Mouse (Mus musculus): Measurements from ENCODE around the gene Xpo5. TPM values are rescaled to one million over a fixed set of nuclear protein-coding genes. Genes with fewer than 3 reads are reported as not detected.

Gene Xpo5
- total and polyA plus RNA-seq, 3 experiments = 44.7 to 56.3 (median 55.1) TPM

- no peak for DNase-seq (ENCODE audit: extremely low read depth)
- no peak overlapping the region for H3K4me3 ChIP-seq (replicated peaks in 1 of 3; ENCODE audit: low read depth in 2 of 3, low read length in 2 of 3, poor library complexity in 1 of 3)
- in situ Hi-C loops (cut with MboI; ENCODE audit: low pct_ligation_motif_present, low pct_unique_long_range_greater_than_20kb, low sequenced_read_pairs) = loop anchor here (25.0 kb wide), 1 partner anchor 743 kb away; no protein-coding TSS in a partner anchor
Measured at GRCm38 (mm10) chr17:46244579-46244978, 42.0 kb downstream of the Xpo5 start.

GRCm38 (mm10) chr17:46247512-46248188 is 45.1 kb downstream of the Xpo5 start, which contains the start of the genes Polr1c and Yipf3:
TSS of gene Polr1c (minus strand) at chr17:46248054.
TSS of gene Yipf3 (plus strand) at chr17:46248080.
- in situ Hi-C loops (cut with MboI; ENCODE audit: low pct_ligation_motif_present, low pct_unique_long_range_greater_than_20kb, low sequenced_read_pairs) (loop anchor here (25.0 kb wide), 1 partner anchor 740 kb away; no protein-coding TSS in a partner anchor), dilution Hi-C loops (cut with MboI; ENCODE audit: extremely low pct_ligation_motif_present, extremely low pct_unique_long_range_greater_than_20kb, low sequenced_read_pairs) (no loop called here)
- H3K4me3 ChIP-seq (replicated peaks in 1 of 3; ENCODE audit: low read depth in 2 of 3, low read length in 2 of 3, poor library complexity in 1 of 3) = peak within 1 kb of the TSS; percentile 71 to 96 (median 95)
- peak within 1 kb of the TSS; percentile 37; the same call in 1 of the 2 replicates for H3K27ac ChIP-seq (ENCODE audit: insufficient read depth, low read depth)
- H3K9me3 ChIP-seq (replicated peaks; ENCODE audit: low read length) = no peaks in the 10 kb centered on the region
- no peaks in the 10 kb centered on the region for H3K27me3 ChIP-seq (replicated peaks)
- peak; percentile 93 for DNase-seq (ENCODE audit: extremely low read depth)
- peaks cover 8 to 28% of the 10 kb centered on the region in 2 experiments for H3K4me1 ChIP-seq (ENCODE audit: control insufficient read depth in 1 of 2, insufficient read depth in 2 of 2)
- peak within 1 kb of the TSS; percentile 92 for H3K9ac ChIP-seq (ENCODE audit: insufficient read depth, low read depth)
- peaks cover 62 to 82% of the 10 kb centered on the region in 2 experiments for H3K36me3 ChIP-seq (replicated peaks in 1 of 2; ENCODE audit: control insufficient read depth in 1 of 2, insufficient read depth in 1 of 2, low read length in 1 of 2)
- H3K4me2 ChIP-seq (ENCODE audit: insufficient read depth, low read depth, poor library complexity, severe bottlenecking) = peak within 1 kb of the TSS; percentile 57
- H3K79me2 ChIP-seq (replicated peaks; ENCODE audit: control insufficient read depth, extremely low read depth, insufficient read depth, poor library complexity, severe bottlenecking) = peaks cover 28% of the 10 kb centered on the region
- TF ChIP-seq MAX (IDR thresholded peaks at IDR 0.05; ENCODE audit: low read length) = 0 out of 2 replicates have a peak, but pooled peaks have one; percentile 72
- peak; percentile 84 for TF ChIP-seq NRF1 (IDR thresholded peaks at IDR 0.05; ENCODE audit: low read depth, low read length)
- peak; percentile 94 for TF ChIP-seq ELF1 (IDR thresholded peaks at IDR 0.05; ENCODE audit: low read depth, low read length)
- peak; percentile 74; the same call in 1 of the 2 replicates for TF ChIP-seq KAT2A (IDR thresholded peaks at IDR 0.05; ENCODE audit: insufficient replicate concordance, low read length)
- TF ChIP-seq POLR2A (IDR thresholded peaks at IDR 0.05; ENCODE audit: low read depth, low read length) = peak; percentile 95
- no peak for TF ChIP-seq USF2 (conservative IDR thresholded peaks at IDR 0.05; ENCODE audit: low read depth, low read length)
- peak; percentile 95 for TF ChIP-seq NELFE (IDR thresholded peaks at IDR 0.05; ENCODE audit: low read depth, low read length)
- TF ChIP-seq MAFK (IDR thresholded peaks at IDR 0.05; ENCODE audit: insufficient replicate concordance, low read length) = no peak
- TF ChIP-seq MYC (IDR thresholded peaks at IDR 0.05; ENCODE audit: low read depth, low read length) = peak; percentile 37; the same call in 1 of the 2 replicates
- peak; percentile 79; the same call in 1 of the 2 replicates for TF ChIP-seq ZMIZ1 (IDR thresholded peaks at IDR 0.05; ENCODE audit: low read depth, low read length)
- no peak for TF ChIP-seq EP300 (IDR thresholded peaks at IDR 0.05; ENCODE audit: low read length)
- TF ChIP-seq MXI1 (IDR thresholded peaks at IDR 0.05; ENCODE audit: low read depth, low read length) = peak; percentile 88; the same call in 1 of the 2 replicates
- peak; percentile 19; the same call in 1 of the 2 replicates for TF ChIP-seq MEF2A (IDR thresholded peaks at IDR 0.05; ENCODE audit: borderline replicate concordance, low read depth, low read length)
- TF ChIP-seq CHD2 (IDR thresholded peaks at IDR 0.05; ENCODE audit: low read length) = peak; percentile 99
- TF ChIP-seq ZC3H11A (IDR thresholded peaks at IDR 0.05; ENCODE audit: low read depth, low read length) = no peak
- peak; percentile 69 for TF ChIP-seq TBP (conservative IDR thresholded peaks at IDR 0.05; ENCODE audit: low read depth, low read length)
- TF ChIP-seq JUN (IDR thresholded peaks at IDR 0.05; ENCODE audit: insufficient read depth, low read depth, low read length) = no peak
- TF ChIP-seq IRF4 (IDR thresholded peaks at IDR 0.05; ENCODE audit: low read depth, low read length) = no peak
- TF ChIP-seq MAZ (IDR thresholded peaks at IDR 0.05; ENCODE audit: low read depth, low read length) = no peak
- TF ChIP-seq RCOR1 (conservative IDR thresholded peaks at IDR 0.05; ENCODE audit: low read depth, low read length) = no peak
- TF ChIP-seq UBTF (IDR thresholded peaks at IDR 0.05; ENCODE audit: low read depth, low read length) = no peak
- no peak for TF ChIP-seq ETS1 (conservative IDR thresholded peaks at IDR 0.05; ENCODE audit: low read depth, low read length)
- no peak for TF ChIP-seq E2F4 (IDR thresholded peaks at IDR 0.05; ENCODE audit: insufficient replicate concordance, low read depth, low read length)
- no peak for TF ChIP-seq CHD1 (IDR thresholded peaks at IDR 0.05; ENCODE audit: low read depth, low read length)
- TF ChIP-seq TCF12 (IDR thresholded peaks at IDR 0.05; ENCODE audit: low read depth, low read length) = peak; percentile 94
- TF ChIP-seq ZKSCAN1 (IDR thresholded peaks at IDR 0.05; ENCODE audit: borderline replicate concordance, low read depth, low read length) = no peak
- peak; percentile 83 for TF ChIP-seq HCFC1 (IDR thresholded peaks at IDR 0.05; ENCODE audit: low read depth, low read length)
- TF ChIP-seq SIN3A (IDR thresholded peaks at IDR 0.05; ENCODE audit: low read length) = peak; percentile 93; the same call in 1 of the 2 replicates
- TF ChIP-seq SMC3 (IDR thresholded peaks at IDR 0.05; ENCODE audit: low read depth, low read length) = no peak
- TF ChIP-seq ZNF384 (IDR thresholded peaks at IDR 0.05; ENCODE audit: low read depth, low read length) = no peak

More at GRCm38 (mm10) chr17:46244579-46244978, 42.0 kb downstream of the Xpo5 start:
- Histone ChIP-seq H3K9me3 (replicated peaks; ENCODE audit: low read length) (no peaks in the 10 kb centered on the region), H3K36me3 (replicated peaks in 1 of 2; ENCODE audit: control insufficient read depth in 1 of 2, insufficient read depth in 1 of 2, low read length in 1 of 2) (peaks cover 62 to 81% of the 10 kb centered on the region in 2 experiments), H3K9ac (ENCODE audit: insufficient read depth, low read depth) (no peak overlapping the region), H3K27me3 (replicated peaks) (no peaks in the 10 kb centered on the region), H3K4me1 (ENCODE audit: control insufficient read depth in 1 of 2, insufficient read depth in 2 of 2) (peaks cover 8 to 22% of the 10 kb centered on the region in 2 experiments), H3K79me2 (replicated peaks; ENCODE audit: control insufficient read depth, extremely low read depth, insufficient read depth, poor library complexity, severe bottlenecking) (peaks cover 28% of the 10 kb centered on the region), H3K4me2 (ENCODE audit: insufficient read depth, low read depth, poor library complexity, severe bottlenecking) (no peak overlapping the region), H3K27ac (ENCODE audit: insufficient read depth, low read depth) (no peak overlapping the region)
- no peak for TF ChIP-seq SIN3A (IDR thresholded peaks at IDR 0.05; ENCODE audit: low read length)
- no peak for TF ChIP-seq USF1 (IDR thresholded peaks at IDR 0.05; ENCODE audit: low read depth, low read length)
- TF ChIP-seq MAX (IDR thresholded peaks at IDR 0.05; ENCODE audit: low read length) = no peak
- peak; percentile 34; the same call in 1 of the 2 replicates for TF ChIP-seq POLR2AphosphoS2 (IDR thresholded peaks at IDR 0.05; ENCODE audit: low read depth, low read length)
- dilution Hi-C loops (cut with MboI; ENCODE audit: extremely low pct_ligation_motif_present, extremely low pct_unique_long_range_greater_than_20kb, low sequenced_read_pairs) = no loop called here

All from CH12.LX (cell line).